Mouse (Mus musculus) heart, embryonic 12.5 days (tissue): ENCODE measurements at regions not wholly inside any gene's neighbourhood (a gene's known extent, or its start where the extent isn't known, plus 50 kb on each side); places are given as distances from the start of the nearest gene placed in this dataset.
A peak's percentile ranks its signal among the peaks of the same experiment; 100 is the strongest.

ENCODE experiments used
- ATAC-seq: fragments of 200-750 bp; cut with Nextera tagmentation; 2 replicates; pipeline ENCODE4 v1.8.0; 2017; ENCODE audit warnings: moderate TSS enrichment, moderate library complexity; ENCODE audit not compliant: insufficient number of reproducible peaks, low FRiP score
- H3K27ac ChIP-seq: fragments of 300-500 bp; sonication (generic); 2 replicates; pipeline ENCODE4 v1.5.1; 2016; ENCODE audit warnings: mild to moderate bottlenecking, moderate library complexity; ENCODE audit not compliant: poor library complexity, severe bottlenecking
- H3K27me3 ChIP-seq: fragments of 300-500 bp; sonication (generic); replicated peaks from 2 replicates; pipeline ENCODE4 v1.6.1; 2016; ENCODE audit warnings: mild to moderate bottlenecking, moderate library complexity
- H3K36me3 ChIP-seq: fragments of 300-500 bp; sonication (generic); 2 replicates; pipeline ENCODE4 v1.6.1; 2016; ENCODE audit warnings: mild to moderate bottlenecking, moderate library complexity
- H3K4me1 ChIP-seq: fragments of 300-500 bp; sonication (generic); replicated peaks from 2 replicates; pipeline ENCODE4 v1.6.1; 2016; ENCODE audit warnings: mild to moderate bottlenecking
- H3K4me2 ChIP-seq: fragments of 300-500 bp; sonication (generic); 2 replicates; pipeline ENCODE4 v1.6.1; 2016; ENCODE audit warnings: mild to moderate bottlenecking, moderate library complexity
- H3K4me3 ChIP-seq: fragments of 300-500 bp; sonication (generic); 2 replicates; pipeline ENCODE4 v1.5.1; 2016; ENCODE audit warnings: mild to moderate bottlenecking
- H3K9ac ChIP-seq: fragments of 300-500 bp; sonication (generic); 2 replicates; pipeline ENCODE4 v1.6.1; 2016; ENCODE audit warnings: mild to moderate bottlenecking, moderate library complexity
- H3K9me3 ChIP-seq: fragments of 300-500 bp; sonication (generic); replicated peaks from 2 replicates; pipeline ENCODE4 v1.6.1; 2016; ENCODE audit warnings: mild to moderate bottlenecking, moderate library complexity
- WGBS: fragments of 180-500 bp; shearing (Covaris S2); methylation state at CpG from one replicate; pipeline ENCODE4 v1.1.7; 2016; 5-methylcytosine and 5-hydroxymethylcytosine counted together

- H3K4me1 ChIP-seq = 0 out of 2 replicates have a peak, but pooled peaks cover 3% of the 10 kb centered on the region
- no peaks in the 10 kb centered on the region for H3K27me3 ChIP-seq
- no peaks in the 10 kb centered on the region for H3K9me3 ChIP-seq
- H3K4me3 ChIP-seq = no peak overlapping the region
- 68% methylated on average over 4 of the region's 4 CpGs for WGBS
- no peaks in the 10 kb centered on the region for H3K36me3 ChIP-seq
- H3K9ac ChIP-seq = no peak overlapping the region
- no peak for ATAC-seq
- H3K4me2 ChIP-seq = no peak overlapping the region
- H3K27ac ChIP-seq = no peak overlapping the region
These were observed 118.2 kb upstream of the Arntl start for GRCm38 (mm10) chr7:113089044-113089443.

GRCm38 (mm10) chr7:113093931-113094330 is 113.3 kb upstream of the Arntl start:
- ATAC-seq = no peak
- H3K27ac ChIP-seq = no peak overlapping the region
- H3K4me2 ChIP-seq = no peak overlapping the region
- H3K4me1 ChIP-seq = 0 out of 2 replicates have a peak, but pooled peaks cover 3% of the 10 kb centered on the region
- no peaks in the 10 kb centered on the region for H3K36me3 ChIP-seq
- no peak overlapping the region for H3K4me3 ChIP-seq
- 79% methylated on average over 5 of the region's 5 CpGs for WGBS
- no peaks in the 10 kb centered on the region for H3K27me3 ChIP-seq
- no peak overlapping the region for H3K9ac ChIP-seq
- H3K9me3 ChIP-seq = no peaks in the 10 kb centered on the region

GRCm38 (mm10) chr7:113095092-113095491 is 112.2 kb upstream of the Arntl start:
- no peaks in the 10 kb centered on the region for H3K36me3 ChIP-seq
- H3K4me2 ChIP-seq = no peak overlapping the region
- H3K9me3 ChIP-seq = no peaks in the 10 kb centered on the region
- WGBS = 51% methylated on average over 3 of the region's 3 CpGs
- H3K4me3 ChIP-seq = no peak overlapping the region
- ATAC-seq = no peak
- no peak overlapping the region for H3K27ac ChIP-seq
- H3K9ac ChIP-seq = no peak overlapping the region
- H3K4me1 ChIP-seq = 0 out of 2 replicates have a peak, but pooled peaks cover 3% of the 10 kb centered on the region
- H3K27me3 ChIP-seq = no peaks in the 10 kb centered on the region

- Histone ChIP-seq H3K27ac (no peak overlapping the region), H3K27me3 (no peaks in the 10 kb centered on the region), H3K4me1 (peaks cover 4% of the 10 kb centered on the region; the same call in 1 of the 2 replicates), H3K9me3 (no peaks in the 10 kb centered on the region), H3K9ac (no peak overlapping the region), H3K4me2 (no peak overlapping the region), H3K36me3 (no peaks in the 10 kb centered on the region), H3K4me3 (no peak overlapping the region)
- ATAC-seq = no peak
- WGBS = 86% methylated on average over 7 of the region's 7 CpGs
These were observed 103.0 kb upstream of the Arntl start for GRCm38 (mm10) chr7:113104265-113104664.

- H3K4me2 ChIP-seq = no peak overlapping the region
- no peak for ATAC-seq
- no peaks in the 10 kb centered on the region for H3K9me3 ChIP-seq
- H3K27me3 ChIP-seq = no peaks in the 10 kb centered on the region
- 49% methylated on average over 1 of the region's 1 CpGs for WGBS
- no peaks in the 10 kb centered on the region for H3K36me3 ChIP-seq
- no peak overlapping the region for H3K9ac ChIP-seq
- H3K27ac ChIP-seq = no peak overlapping the region
- H3K4me3 ChIP-seq = no peak overlapping the region
- peaks cover 4% of the 10 kb centered on the region; the same call in 1 of the 2 replicates for H3K4me1 ChIP-seq
These were observed 101.9 kb upstream of the Arntl start for GRCm38 (mm10) chr7:113105359-113105758.

GRCm38 (mm10) chr7:113106731-113107130 is 100.5 kb upstream of the Arntl start:
- Histone ChIP-seq H3K9ac (no peak overlapping the region), H3K4me3 (no peak overlapping the region), H3K36me3 (no peaks in the 10 kb centered on the region), H3K27ac (no peak overlapping the region), H3K27me3 (no peaks in the 10 kb centered on the region), H3K9me3 (no peaks in the 10 kb centered on the region), H3K4me2 (no peak overlapping the region), H3K4me1 (no peaks in the 10 kb centered on the region)
- 84% methylated on average over 7 of the region's 7 CpGs for WGBS
- no peak for ATAC-seq

- Histone ChIP-seq H3K9ac (no peak overlapping the region), H3K4me1 (no peaks in the 10 kb centered on the region), H3K4me2 (no peak overlapping the region), H3K9me3 (no peaks in the 10 kb centered on the region), H3K27me3 (no peaks in the 10 kb centered on the region), H3K36me3 (no peaks in the 10 kb centered on the region), H3K4me3 (no peak overlapping the region), H3K27ac (no peak overlapping the region)
- ATAC-seq = peak; percentile 72
- WGBS = 74% methylated on average over 5 of the region's 5 CpGs
These were observed 99.3 kb upstream of the Arntl start for GRCm38 (mm10) chr7:113107965-113108364.

GRCm38 (mm10) chr7:113108442-113109000 is 98.7 kb upstream of the Arntl start:
- H3K4me2 ChIP-seq = no peak overlapping the region
- H3K27me3 ChIP-seq = no peaks in the 10 kb centered on the region
- no peaks in the 10 kb centered on the region for H3K36me3 ChIP-seq
- no peak overlapping the region for H3K27ac ChIP-seq
- WGBS = 80% methylated on average over 7 of the region's 7 CpGs
- no peaks in the 10 kb centered on the region for H3K4me1 ChIP-seq
- no peak overlapping the region for H3K4me3 ChIP-seq
- ATAC-seq = no peak
- H3K9me3 ChIP-seq = no peaks in the 10 kb centered on the region
- no peak overlapping the region for H3K9ac ChIP-seq

GRCm38 (mm10) chr7:113109481-113109880 is 97.8 kb upstream of the Arntl start:
- H3K4me3 ChIP-seq = no peak overlapping the region
- ATAC-seq = no peak
- no peaks in the 10 kb centered on the region for H3K4me1 ChIP-seq
- no peaks in the 10 kb centered on the region for H3K9me3 ChIP-seq
- H3K4me2 ChIP-seq = no peak overlapping the region
- H3K9ac ChIP-seq = no peak overlapping the region
- H3K27ac ChIP-seq = no peak overlapping the region
- no peaks in the 10 kb centered on the region for H3K36me3 ChIP-seq
- no peaks in the 10 kb centered on the region for H3K27me3 ChIP-seq

GRCm38 (mm10) chr7:113110867-113111508 is 96.3 kb upstream of the Arntl start:
- H3K4me1 ChIP-seq = no peaks in the 10 kb centered on the region
- H3K9ac ChIP-seq = no peak overlapping the region
- no peak overlapping the region for H3K4me3 ChIP-seq
- WGBS = 74% methylated on average over 7 of the region's 7 CpGs
- no peak overlapping the region for H3K27ac ChIP-seq
- H3K27me3 ChIP-seq = no peaks in the 10 kb centered on the region
- ATAC-seq = no peak
- no peak overlapping the region for H3K4me2 ChIP-seq
- no peaks in the 10 kb centered on the region for H3K36me3 ChIP-seq
- H3K9me3 ChIP-seq = no peaks in the 10 kb centered on the region

- peaks cover 3% of the 10 kb centered on the region; the same call in 1 of the 2 replicates for H3K9me3 ChIP-seq
- no peak overlapping the region for H3K27ac ChIP-seq
- ATAC-seq = no peak
- no peaks in the 10 kb centered on the region for H3K36me3 ChIP-seq
- H3K4me2 ChIP-seq = no peak overlapping the region
- no peak overlapping the region for H3K4me3 ChIP-seq
- WGBS = 49% methylated on average over 10 of the region's 10 CpGs
- no peak overlapping the region for H3K9ac ChIP-seq
- H3K4me1 ChIP-seq = 0 out of 2 replicates have a peak, but pooled peaks cover 5% of the 10 kb centered on the region
- no peaks in the 10 kb centered on the region for H3K27me3 ChIP-seq
These were observed 93.9 kb upstream of the Arntl start for GRCm38 (mm10) chr7:113113266-113113893.
